Mouse (Mus musculus) heart, postnatal 4 days (tissue): ENCODE data around the gene Olfr1467. TPM values are rescaled to one million over a fixed set of nuclear protein-coding genes. Genes with fewer than 3 reads are reported as not detected.

Experiments used
- DNase-seq: peaks from one replicate; pipeline ENCODE4 v3.0.0; 2021
- total RNA-seq, 2 experiments: library from RNA; stranded (reverse); gene quantifications; 2 replicates each; pipeline ENCODE4 v1.2.3; 2021

The Olfr1467 gene
- not detected for total RNA-seq

DNA sequence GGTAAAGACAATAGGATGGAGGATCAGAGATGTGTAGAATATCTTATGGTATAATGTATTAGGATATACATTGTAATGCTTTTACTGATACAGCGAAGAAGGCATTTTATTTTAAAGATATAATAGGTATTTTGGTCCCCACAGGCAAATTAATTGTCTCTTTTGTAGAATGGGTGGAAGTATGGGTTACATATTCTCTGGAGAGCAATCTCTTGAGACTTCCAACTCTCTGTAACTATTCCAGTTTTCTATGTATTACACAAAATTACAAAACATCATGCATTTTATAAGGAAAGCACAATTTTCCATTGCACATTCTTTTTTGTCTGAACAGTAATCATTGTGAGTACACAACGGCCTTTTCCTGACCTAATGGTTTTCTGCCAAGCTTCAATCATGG, at the start of gene Olfr1467:
TSS of gene Olfr1467 (plus strand) at position 301 of the 400 bp plus-strand sequence.
- DNase-seq: no peak

GRCm38 (mm10) chr19:13315441-13315840, 46.6 kb upstream of the Olfr1467 start, which contains the start of gene Olfr1465:
Olfr1465 (minus strand) TSS chr19:13315541.
- DNase-seq: no peak

GRCm38 (mm10) chr19:13338562-13338961, 23.5 kb upstream of the Olfr1467 start, which contains the start of gene Olfr1466:
Olfr1466 (plus strand) TSS chr19:13338862.
- DNase-seq: no peak

DNA sequence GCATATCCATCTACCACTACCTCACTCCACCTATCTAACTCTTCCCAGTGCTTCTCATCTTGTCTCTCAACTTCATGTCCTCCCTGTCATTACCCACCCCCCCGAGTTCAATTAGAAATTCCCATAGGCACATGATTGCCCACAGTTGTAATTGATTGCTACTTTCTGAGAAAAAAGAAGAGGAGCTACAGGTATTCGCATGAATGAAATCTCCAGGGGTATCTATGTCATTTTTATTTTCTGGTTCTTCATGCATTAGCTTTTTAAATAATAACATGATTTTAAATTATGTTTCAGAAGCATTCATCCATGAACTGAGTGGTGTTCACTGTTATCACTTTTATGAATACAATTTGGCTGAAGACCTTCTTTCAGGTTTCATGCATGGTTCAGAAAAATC, 45.5 kb downstream of the Olfr1467 start, which contains the start of gene Olfr1469:
TSS of gene Olfr1469 (plus strand) at position 301 of the 400 bp plus-strand sequence.
- no peak for DNase-seq

Other genes with a start within 250 kb of the Olfr1467 start
- gene Olfr1459, start 212.7 kb upstream of the Olfr1467 start, total RNA-seq: not detected
- not detected for gene Olfr1461, start 199.2 kb upstream of the Olfr1467 start, total RNA-seq
- not detected for gene Olfr1462, start 176.5 kb upstream of the Olfr1467 start, total RNA-seq
- not detected for gene Olfr1463, start 130.9 kb upstream of the Olfr1467 start, total RNA-seq
- not detected for gene Olfr1465, start 46.7 kb upstream of the Olfr1467 start, total RNA-seq
- gene Olfr1466, start 23.4 kb upstream of the Olfr1467 start, total RNA-seq: not detected
- not detected for gene Olfr1469, start 45.6 kb downstream of the Olfr1467 start, total RNA-seq
- not detected for gene Olfr1471, start 81.2 kb downstream of the Olfr1467 start, total RNA-seq
- gene Olfr1472, start 93.8 kb downstream of the Olfr1467 start, total RNA-seq: not detected
- not detected for gene Olfr1474, start 107.3 kb downstream of the Olfr1467 start, total RNA-seq
- not detected for gene Olfr1475, start 118.0 kb downstream of the Olfr1467 start, total RNA-seq
- not detected for gene Olfr1477, start 138.3 kb downstream of the Olfr1467 start, total RNA-seq
- not detected for gene Olfr1480, start 165.7 kb downstream of the Olfr1467 start, total RNA-seq
- gene Olfr1484, start 221.3 kb downstream of the Olfr1467 start, total RNA-seq: not detected